Mouse (Mus musculus): ENCODE measurements around the gene Gfy.

DNA sequence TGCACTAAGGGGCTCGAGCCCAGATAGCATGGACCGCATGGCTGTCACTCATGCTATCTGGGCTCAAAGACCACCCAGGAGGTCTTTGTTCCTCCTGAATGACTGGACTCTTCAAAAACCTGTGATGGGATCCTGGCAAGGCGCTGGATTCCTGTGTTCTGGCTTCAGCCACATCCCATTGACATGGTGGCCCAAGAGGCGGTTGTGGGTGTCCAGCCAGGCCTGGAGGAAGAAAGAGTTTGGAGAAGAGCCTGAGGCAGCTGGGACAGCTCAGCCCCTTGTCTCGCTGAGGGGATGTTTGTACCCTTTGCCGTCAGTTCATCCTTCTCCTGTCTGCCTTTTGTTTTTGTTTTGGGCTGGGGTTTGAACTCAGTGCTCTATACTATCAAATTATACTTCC lies 29.8 kb downstream of the Gfy start:
- TF ChIP-seq CTCF (IDR thresholded peaks at IDR 0.05) (no peak), POLR2A (IDR thresholded peaks at IDR 0.05; ENCODE audit: insufficient read depth, low read depth, low read length) (no peak)

Data from heart, adult 2 months (tissue).